Mouse (Mus musculus) hindbrain, postnatal 0 days (tissue): ENCODE measurements around the gene Nus1. TPM values are rescaled to one million over a fixed set of nuclear protein-coding genes. Genes with fewer than 3 reads are reported as not detected.
A peak's percentile ranks its signal among the peaks of the same experiment; 100 is the strongest.

ENCODE experiments used
- ATAC-seq: fragments of 200-750 bp; cut with Nextera tagmentation; 2 replicates; pipeline ENCODE4 v1.8.0; 2017; ENCODE audit warnings: mild to moderate bottlenecking, moderate TSS enrichment, moderate library complexity
- DNase-seq: peaks from one replicate; pipeline ENCODE4 v3.0.0-alpha.2; 2015; ENCODE audit warnings: low spot score
- H3K27ac ChIP-seq: fragments of 300-500 bp; sonication (generic); 2 replicates; pipeline ENCODE4 v1.5.1; 2014; ENCODE audit warnings: mild to moderate bottlenecking
- H3K27me3 ChIP-seq: fragments of 300-500 bp; sonication (generic); 2 replicates; pipeline ENCODE4 v1.6.1; 2014; ENCODE audit warnings: low read length, mixed read lengths; ENCODE audit not compliant: insufficient read depth
- H3K36me3 ChIP-seq: fragments of 300-500 bp; sonication (generic); 2 replicates; pipeline ENCODE4 v1.6.1; 2014; ENCODE audit warnings: low read length, mixed read lengths; ENCODE audit not compliant: insufficient read depth
- H3K4me1 ChIP-seq: fragments of 300-500 bp; sonication (generic); 2 replicates; pipeline ENCODE4 v1.6.1; 2014; ENCODE audit warnings: antibody characterized with exemption, low read length, mixed read lengths; ENCODE audit not compliant: insufficient read depth
- H3K4me2 ChIP-seq: fragments of 300-500 bp; sonication (generic); 2 replicates; pipeline ENCODE4 v1.6.1; 2014; ENCODE audit warnings: low read depth, mild to moderate bottlenecking, low read length, moderate library complexity, mixed read lengths
- H3K4me3 ChIP-seq: fragments of 300-500 bp; sonication (generic); 2 replicates; pipeline ENCODE4 v1.5.1; 2014; ENCODE audit warnings: low read length
- H3K9ac ChIP-seq: fragments of 300-500 bp; sonication (generic); replicated peaks from 2 replicates; pipeline ENCODE4 v1.6.1; 2014; ENCODE audit warnings: mild to moderate bottlenecking, low read length, moderate library complexity, mixed read lengths
- H3K9me3 ChIP-seq: fragments of 300-500 bp; sonication (generic); 2 replicates; pipeline ENCODE4 v1.6.1; 2016; ENCODE audit warnings: low read length, mixed read lengths
- CTCF ChIP-seq: IDR thresholded peaks from 2 replicates; pipeline ENCODE4 v1.5.1; 2016; ENCODE audit warnings: antibody characterized with exemption, control low read depth, low read depth
- WGBS: fragments of 180-500 bp; shearing (Covaris S2); extraction: QIAGEN DNeasy Blood & Tissue Kit; methylation state at CpG from one replicate; pipeline ENCODE4 v1.1.7; 2014; 5-methylcytosine and 5-hydroxymethylcytosine counted together
- polyA plus RNA-seq: library from polyadenylated mRNA; unstranded; fragments of >200 nt; fragmentation: Nextera tagmentation; extraction: Ambion mirVana; gene quantifications from 2 replicates; pipeline ENCODE4 v1.2.1, GENCODE M21; 2015
- total RNA-seq: library from RNA; depleted of rRNA; stranded (reverse); fragments of >200 nt; gene quantifications from 2 replicates; pipeline ENCODE4 v1.2.3, GENCODE M21; 2014

Nus1 gene
- total and polyA plus RNA-seq, 2 experiments from 2014 or later, result 16.7 to 20.1 TPM

DNA sequence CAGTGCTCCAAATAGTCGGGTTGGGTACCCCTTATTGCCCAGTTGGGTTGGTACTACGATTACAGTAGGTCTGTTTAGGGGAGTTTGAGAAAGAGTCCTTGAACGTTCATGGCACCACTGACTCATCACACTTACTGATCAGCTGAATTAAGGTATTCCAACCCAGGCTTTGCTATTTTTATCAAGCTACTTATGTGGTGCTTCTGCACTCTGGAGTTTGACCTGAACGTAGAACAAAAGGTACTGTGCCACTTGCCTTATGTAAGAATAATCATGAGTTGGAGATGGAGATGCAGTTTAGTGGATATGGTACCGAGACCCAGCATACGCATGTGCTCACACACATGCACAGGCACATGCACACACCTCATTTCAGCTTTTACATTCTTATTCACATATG, 4.4 kb downstream of the Nus1 start:
- Histone ChIP-seq H3K36me3 (no peaks in the 10 kb centered on the region), H3K27me3 (no peaks in the 10 kb centered on the region), H3K9me3 (no peaks in the 10 kb centered on the region), H3K27ac (no peak overlapping the region), H3K4me1 (0 out of 2 replicates have a peak, but pooled peaks cover 10% of the 10 kb centered on the region), H3K4me2 (no peak overlapping the region), H3K9ac (no peak overlapping the region), H3K4me3 (no peak overlapping the region)
- TF ChIP-seq CTCF, result no peak
- ATAC-seq (no peak), DNase-seq (no peak)
- WGBS, result 92% methylated on average over 6 of the region's 6 CpGs

DNA sequence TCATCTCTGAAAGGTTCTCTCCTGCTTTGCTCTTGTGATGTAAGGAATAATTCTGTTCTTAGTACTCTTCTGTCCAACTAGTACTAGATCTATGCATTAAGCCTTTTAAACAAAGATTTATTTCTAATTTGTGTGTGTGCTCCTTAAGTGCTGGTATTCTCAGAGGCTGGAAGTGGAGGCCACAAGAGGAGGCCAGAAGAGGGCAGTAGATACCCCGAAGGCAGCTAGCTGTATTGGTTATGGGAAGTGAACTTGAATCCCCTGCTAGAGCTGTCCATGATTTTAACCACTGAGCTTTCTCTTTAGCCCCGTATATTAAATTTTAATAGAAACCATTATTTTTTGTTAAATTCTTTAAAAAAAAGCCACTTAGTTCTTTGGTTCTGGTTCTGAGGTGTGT, 5.8 kb downstream of the Nus1 start:
- H3K36me3 ChIP-seq, result no peaks in the 10 kb centered on the region
- no peak overlapping the region for H3K9ac ChIP-seq
- H3K9me3 ChIP-seq, result no peaks in the 10 kb centered on the region
- TF ChIP-seq CTCF, result peak; percentile 30
- 0 out of 2 replicates have a peak, but pooled peaks cover 10% of the 10 kb centered on the region for H3K4me1 ChIP-seq
- H3K27ac ChIP-seq, result no peak overlapping the region
- H3K27me3 ChIP-seq, result no peaks in the 10 kb centered on the region
- ATAC-seq (no peak), DNase-seq (no peak)
- WGBS, result 78% methylated on average over 2 of the region's 2 CpGs
- H3K4me3 ChIP-seq, result no peak overlapping the region
- no peak overlapping the region for H3K4me2 ChIP-seq

DNA sequence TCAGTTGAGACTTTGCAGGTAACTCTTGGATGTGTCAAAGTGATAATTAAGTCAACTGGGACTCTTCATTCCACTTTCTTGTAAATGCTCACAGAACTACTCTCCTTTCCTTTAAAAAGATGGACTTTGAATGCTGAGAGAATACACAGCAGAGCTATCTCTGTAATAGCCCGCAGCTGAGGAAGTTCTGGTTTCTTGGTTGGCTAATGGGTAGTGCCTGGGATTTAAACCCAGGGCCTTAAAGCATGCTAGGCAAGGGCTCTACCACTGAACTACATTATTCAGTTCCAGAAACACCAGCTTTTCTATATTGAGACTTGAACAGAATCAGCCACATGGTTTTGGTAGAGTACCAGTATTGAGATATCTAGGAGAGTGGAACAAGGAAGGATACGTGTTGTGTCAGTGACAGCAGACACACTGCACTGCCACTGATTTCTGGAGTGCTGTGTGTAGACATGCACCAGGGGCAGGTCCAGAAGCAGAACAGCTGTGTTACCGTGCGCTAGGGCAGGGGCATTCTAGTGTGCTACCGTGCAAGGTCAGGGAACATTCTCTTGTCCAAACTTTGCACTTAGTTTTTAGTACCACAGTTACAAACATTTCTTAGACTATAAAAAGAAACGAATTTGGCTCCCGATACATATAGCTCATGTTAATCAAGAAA, 9.1 kb downstream of the Nus1 start:
- no peaks in the 10 kb centered on the region for H3K4me1 ChIP-seq
- no peaks in the 10 kb centered on the region for H3K27me3 ChIP-seq
- no peak for TF ChIP-seq CTCF
- no peak for DNase-seq
- 82% methylated on average over 7 of the region's 7 CpGs for WGBS
- no peak overlapping the region for H3K27ac ChIP-seq
- H3K4me3 ChIP-seq, result no peak overlapping the region
- no peak for ATAC-seq
- H3K4me2 ChIP-seq, result no peak overlapping the region
- no peak overlapping the region for H3K9ac ChIP-seq
- H3K9me3 ChIP-seq, result no peaks in the 10 kb centered on the region
- peaks cover 8% of the 10 kb centered on the region; the same call in 1 of the 2 replicates for H3K36me3 ChIP-seq

DNA sequence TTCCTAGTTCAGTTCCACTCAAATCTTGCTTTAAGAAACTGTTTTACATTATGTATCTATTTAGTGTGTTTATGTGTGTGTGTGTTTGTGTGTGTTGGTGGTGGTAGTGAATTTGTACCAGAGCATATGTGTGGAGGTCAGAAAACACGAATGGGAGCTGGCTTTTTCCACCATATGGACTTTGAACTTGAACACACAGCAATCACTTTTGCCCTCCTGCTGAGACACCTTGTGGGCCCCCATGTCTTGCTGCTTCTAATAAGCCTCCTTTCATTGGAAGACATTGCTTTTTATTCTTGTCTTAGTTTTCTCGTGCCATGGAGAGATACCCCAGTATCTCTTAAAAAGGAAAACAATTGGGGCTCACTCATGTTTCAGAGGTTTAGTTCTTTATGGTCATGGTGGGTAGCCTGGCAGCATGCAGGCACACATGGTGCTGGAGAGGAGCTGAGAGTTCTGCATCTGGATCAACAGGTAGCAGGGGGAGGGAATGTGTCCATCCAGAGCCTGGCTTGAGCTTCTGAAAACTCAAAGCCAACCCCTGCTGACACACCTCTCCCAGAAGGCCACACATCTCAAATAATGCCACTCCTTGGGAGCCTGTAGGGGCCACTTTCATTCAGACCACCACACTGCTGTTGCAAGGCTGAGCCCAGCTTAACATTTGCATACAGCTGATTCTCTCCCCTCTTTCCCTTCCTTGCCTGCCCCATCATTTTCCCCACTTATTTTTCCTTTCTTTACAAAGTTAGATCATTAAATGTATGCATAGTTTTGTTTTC, 10.5 kb downstream of the Nus1 start:
- DNase-seq (no peak), ATAC-seq (no peak)
- Histone ChIP-seq H3K9me3 (no peaks in the 10 kb centered on the region), H3K4me2 (no peak overlapping the region), H3K4me1 (no peaks in the 10 kb centered on the region), H3K4me3 (no peak overlapping the region), H3K27ac (no peak overlapping the region), H3K9ac (no peak overlapping the region), H3K36me3 (peaks cover 11% of the 10 kb centered on the region; the same call in 1 of the 2 replicates), H3K27me3 (no peaks in the 10 kb centered on the region)
- TF ChIP-seq CTCF, result no peak
- WGBS, result 39% methylated on average over 2 of the region's 2 CpGs

DNA sequence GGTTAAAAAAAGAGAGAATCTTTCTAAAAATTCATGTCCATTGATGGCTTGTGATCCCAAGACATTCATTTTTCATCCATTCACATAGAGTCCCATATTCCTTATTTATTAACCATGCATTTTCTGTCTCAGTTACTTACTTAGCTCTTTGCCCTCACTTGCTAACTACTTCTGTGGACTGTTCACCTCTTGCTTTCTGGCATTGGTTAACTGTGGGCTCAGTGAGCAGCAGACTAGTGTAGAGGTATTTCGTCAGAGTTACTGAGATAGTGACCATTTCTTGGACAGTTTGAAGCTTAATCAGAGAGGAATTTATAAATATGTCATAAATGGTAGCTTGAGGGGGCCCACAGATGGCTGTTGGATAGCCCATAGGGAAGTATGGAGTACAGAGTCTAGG, 13.6 kb downstream of the Nus1 start:
- 95% methylated on average over 1 of the region's 1 CpGs for WGBS
- Histone ChIP-seq H3K27ac (no peak overlapping the region), H3K27me3 (no peaks in the 10 kb centered on the region), H3K36me3 (peaks cover 30% of the 10 kb centered on the region; the same call in 1 of the 2 replicates), H3K4me2 (no peak overlapping the region), H3K4me1 (no peaks in the 10 kb centered on the region), H3K9me3 (no peaks in the 10 kb centered on the region), H3K4me3 (no peak overlapping the region), H3K9ac (no peak overlapping the region)
- DNase-seq (no peak), ATAC-seq (no peak)
- TF ChIP-seq CTCF, result no peak

DNA sequence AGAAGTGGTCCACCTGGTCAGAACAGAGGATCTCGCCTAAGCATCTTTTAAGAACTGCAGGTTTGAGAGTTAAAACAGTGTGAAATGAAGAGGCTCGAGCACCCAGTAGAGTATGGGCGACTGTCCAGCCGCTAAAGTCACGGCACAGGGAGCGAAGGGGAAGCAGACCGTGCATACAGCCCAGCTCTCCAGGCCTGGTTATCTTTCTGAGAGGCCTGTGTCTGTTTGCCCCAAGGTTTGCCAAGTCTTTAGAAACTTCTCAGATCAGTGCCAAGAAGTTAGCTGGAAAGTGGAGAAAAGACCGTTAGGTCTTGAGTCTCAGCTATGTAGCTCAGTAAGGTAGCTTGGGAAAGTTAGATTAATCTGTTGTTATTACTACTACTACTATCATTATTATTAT, 17.5 kb downstream of the Nus1 start:
- WGBS, result 82% methylated on average over 8 of the region's 8 CpGs
- ATAC-seq (no peak), DNase-seq (no peak)
- Histone ChIP-seq H3K9me3 (no peaks in the 10 kb centered on the region), H3K4me2 (no peak overlapping the region), H3K27me3 (no peaks in the 10 kb centered on the region), H3K4me3 (no peak overlapping the region), H3K9ac (no peak overlapping the region), H3K4me1 (no peaks in the 10 kb centered on the region), H3K27ac (no peak overlapping the region), H3K36me3 (peaks cover 37% of the 10 kb centered on the region; the same call in 1 of the 2 replicates)
- no peak for TF ChIP-seq CTCF

DNA sequence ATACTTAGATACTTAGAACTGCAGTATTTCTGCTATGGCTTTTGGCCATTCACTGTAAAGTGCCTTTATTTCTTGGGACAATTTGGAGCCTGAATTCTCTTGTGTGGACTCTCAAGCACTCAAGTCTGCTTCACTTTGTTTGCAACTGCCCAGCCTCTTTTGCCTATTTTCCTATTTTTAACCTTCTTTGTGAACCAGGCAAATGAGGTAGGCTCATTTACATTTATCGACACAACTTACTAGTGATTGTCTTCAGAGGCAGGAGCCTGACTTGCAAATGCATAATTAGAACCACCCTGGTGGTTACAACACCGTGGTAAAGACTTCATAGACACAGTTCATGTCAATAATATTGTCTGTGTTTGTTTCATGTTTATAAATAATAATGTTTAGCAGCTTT, 43.3 kb downstream of the Nus1 start:
- TF ChIP-seq CTCF, result no peak

More for the DNA sequence above, 43.3 kb downstream of the Nus1 start:
- H3K4me2 ChIP-seq, result no peak overlapping the region
- no peak for ATAC-seq
- no peak overlapping the region for H3K9ac ChIP-seq
- 37% methylated on average over 2 of the region's 2 CpGs for WGBS
- no peak overlapping the region for H3K27ac ChIP-seq
- no peaks in the 10 kb centered on the region for H3K36me3 ChIP-seq
- no peaks in the 10 kb centered on the region for H3K27me3 ChIP-seq
- no peak overlapping the region for H3K4me3 ChIP-seq
- DNase-seq, result no peak
- no peaks in the 10 kb centered on the region for H3K4me1 ChIP-seq
- no peaks in the 10 kb centered on the region for H3K9me3 ChIP-seq
